Comparison of ENCODE assay signal across 13 mouse cellular contexts in genomic region chr4:82692009-82692326, GRCm38 (mm10). TPM values are rescaled to one million over a fixed set of nuclear protein-coding genes. Genes with fewer than 3 reads are reported as not detected.
DNase-seq lines count a peak whose midpoint lies in the region; ATAC-seq and TF ChIP-seq lines count a peak whose summit lies in the region.
"Had no signal": no experiment of that assay in that cellular context is flagged by ENCODE, and none has a peak within 500 bp of the region (broad histone marks: within the 10 kb centered on the region; RNA-seq: fewer than 3 reads in every experiment).

No protein-coding gene starts in this region.

- no peak overlapping the region for H3K9ac ChIP-seq in kidney, embryonic 16.5 days (replicated peaks; ENCODE audit: low read length)
- no peak overlapping the region for H3K9ac ChIP-seq in embryonic facial prominence, embryonic 13.5 days

- no peaks in the 10 kb centered on the region for H3K27me3 ChIP-seq in kidney, embryonic 16.5 days (ENCODE audit: insufficient read depth, low read length)
- no peaks in the 10 kb centered on the region for H3K27me3 ChIP-seq in embryonic facial prominence, embryonic 10.5 days (replicated peaks; ENCODE audit: low read depth, poor library complexity, severe bottlenecking)
- H3K27me3 ChIP-seq in embryonic facial prominence, embryonic 13.5 days, result peaks cover 27% of the 10 kb centered on the region
- peaks cover 21% of the 10 kb centered on the region for H3K27me3 ChIP-seq in limb, embryonic 10.5 days (ENCODE audit: low read depth, poor library complexity, severe bottlenecking)

- no peak for TF ChIP-seq CTCF in layer of hippocampus, adult 2 months (conservative IDR thresholded peaks at IDR 0.05)

- H3K4me3 ChIP-seq in kidney, embryonic 16.5 days (ENCODE audit: low read length), result no peak overlapping the region
- H3K4me3 ChIP-seq in embryonic facial prominence, embryonic 10.5 days, result no peak overlapping the region
- H3K4me3 ChIP-seq in embryonic facial prominence, embryonic 13.5 days, result no peak overlapping the region
- H3K4me3 ChIP-seq in limb, embryonic 10.5 days, result no peak overlapping the region
- no peak overlapping the region for H3K4me3 ChIP-seq in layer of hippocampus, adult 2 months

- no peaks in the 10 kb centered on the region for H3K9me3 ChIP-seq in kidney, embryonic 16.5 days (ENCODE audit: low read length)
- 0 out of 2 replicates have a peak, but pooled peaks cover 2% of the 10 kb centered on the region for H3K9me3 ChIP-seq in embryonic facial prominence, embryonic 10.5 days
- H3K9me3 ChIP-seq in embryonic facial prominence, embryonic 13.5 days, result no peaks in the 10 kb centered on the region
- no peaks in the 10 kb centered on the region for H3K9me3 ChIP-seq in limb, embryonic 10.5 days (replicated peaks)

- DNase-seq in kidney, postnatal 14 days, result no peak
- DNase-seq in embryonic facial prominence, embryonic 10.5 days (ENCODE audit: low spot score), result no peak
- no peak for DNase-seq in limb, embryonic 10.5 days (ENCODE audit: low spot score)
- no peak for DNase-seq in frontal cortex, postnatal 10 days (ENCODE audit: low spot score in 2 of 2)
- DNase-seq in layer of hippocampus, adult 2 months (ENCODE audit: low spot score in 2 of 2), result no peak
- no peak for DNase-seq in frontal cortex, postnatal 25 days (ENCODE audit: low spot score in 2 of 2)
- DNase-seq: cerebellum, adult 18-20 months; gastrocnemius, postnatal 36 days; right cerebral cortex, postnatal 14 days had no signal

- H3K4me1 ChIP-seq in kidney, embryonic 16.5 days (ENCODE audit: insufficient read depth, low read length), result 0 out of 2 replicates have a peak, but pooled peaks cover 13% of the 10 kb centered on the region
- peaks cover 46% of the 10 kb centered on the region for H3K4me1 ChIP-seq in embryonic facial prominence, embryonic 10.5 days
- H3K4me1 ChIP-seq in embryonic facial prominence, embryonic 13.5 days, result peaks cover 52% of the 10 kb centered on the region
- H3K4me1 ChIP-seq in limb, embryonic 10.5 days, result peaks cover 40% of the 10 kb centered on the region

- H3K27ac ChIP-seq in kidney, embryonic 16.5 days (ENCODE audit: low read length), result no peak overlapping the region
- H3K27ac ChIP-seq in embryonic facial prominence, embryonic 10.5 days (replicated peaks), result peak overlapping the region; percentile 74
- H3K27ac ChIP-seq in embryonic facial prominence, embryonic 13.5 days, result peak overlapping the region; percentile 64
- H3K27ac ChIP-seq in limb, embryonic 10.5 days, result peak overlapping the region; percentile 7; the same call in 1 of the 2 replicates
- H3K27ac ChIP-seq in layer of hippocampus, adult 2 months, result no peak overlapping the region
- H3K27ac ChIP-seq: macrophage had no signal

- 14% methylated on average over 3 of the region's 3 CpGs for WGBS in kidney, embryonic 16.5 days
- 26% methylated on average over 3 of the region's 3 CpGs for WGBS in embryonic facial prominence, embryonic 10.5 days
- 13% methylated on average over 3 of the region's 3 CpGs for WGBS in embryonic facial prominence, embryonic 13.5 days
- WGBS in limb, embryonic 10.5 days, result 19% methylated on average over 3 of the region's 3 CpGs

- H3K36me3 ChIP-seq in kidney, embryonic 16.5 days (ENCODE audit: insufficient read depth, low read length), result no peaks in the 10 kb centered on the region
- H3K36me3 ChIP-seq in embryonic facial prominence, embryonic 10.5 days (replicated peaks), result no peaks in the 10 kb centered on the region
- no peaks in the 10 kb centered on the region for H3K36me3 ChIP-seq in embryonic facial prominence, embryonic 13.5 days
- H3K36me3 ChIP-seq in limb, embryonic 10.5 days, result no peaks in the 10 kb centered on the region

- ATAC-seq in kidney, embryonic 16.5 days (ENCODE audit: low FRiP score, low TSS enrichment), result peak; percentile 35; the same call in 1 of the 2 replicates
- ATAC-seq in embryonic facial prominence, embryonic 13.5 days (ENCODE audit: insufficient number of reproducible peaks, insufficient read depth, low FRiP score, low TSS enrichment, low read depth), result no peak

- no peak overlapping the region for H3K4me2 ChIP-seq in kidney, embryonic 16.5 days (replicated peaks; ENCODE audit: low read depth, low read length)
- peak overlapping the region; percentile 43 for H3K4me2 ChIP-seq in embryonic facial prominence, embryonic 13.5 days

RNA-seq across cellular contexts. Expression of gene Nfib, which starts 13.6 kb away (rescaled TPM):
- polyA plus RNA-seq in kidney, embryonic 16.5 days (2015; fragmentation: Nextera tagmentation; extraction: Ambion mirVana), result 26.7 and 29.0 TPM in 2 replicates
- polyA plus RNA-seq in embryonic facial prominence, embryonic 10.5 days (2016; fragmentation: Nextera tagmentation; extraction: Ambion mirVana), result 17.3 and 26.7 TPM in 2 replicates
- 104 and 132 TPM in 2 replicates for polyA plus RNA-seq in embryonic facial prominence, embryonic 13.5 days (2015; fragmentation: Nextera tagmentation; extraction: Ambion mirVana)
- 13.5 and 23.4 TPM in 2 replicates for polyA plus RNA-seq in limb, embryonic 10.5 days (2016; fragmentation: Nextera tagmentation; extraction: Ambion mirVana)
- total RNA-seq in layer of hippocampus, adult 2 months (2021), result 100 to 1,000 TPM; 174 to 186 TPM
- total RNA-seq: neutrophil, adult 5-6 weeks had no signal
- polyA plus RNA-seq: macrophage had no signal

Comparison
In these comparisons a context has a peak if more than half of its experiments do, and no peak if none do; other contexts are left out.
1. H3K27ac ChIP-seq: peak in embryonic facial prominence, embryonic 10.5 days (single experiment), embryonic facial prominence, embryonic 13.5 days (single experiment) and limb, embryonic 10.5 days (single experiment); none in kidney, embryonic 16.5 days (single experiment) and layer of hippocampus, adult 2 months (single experiment).